ENCODE assay signal across 18 mouse cellular contexts in the genomic region with DNA sequence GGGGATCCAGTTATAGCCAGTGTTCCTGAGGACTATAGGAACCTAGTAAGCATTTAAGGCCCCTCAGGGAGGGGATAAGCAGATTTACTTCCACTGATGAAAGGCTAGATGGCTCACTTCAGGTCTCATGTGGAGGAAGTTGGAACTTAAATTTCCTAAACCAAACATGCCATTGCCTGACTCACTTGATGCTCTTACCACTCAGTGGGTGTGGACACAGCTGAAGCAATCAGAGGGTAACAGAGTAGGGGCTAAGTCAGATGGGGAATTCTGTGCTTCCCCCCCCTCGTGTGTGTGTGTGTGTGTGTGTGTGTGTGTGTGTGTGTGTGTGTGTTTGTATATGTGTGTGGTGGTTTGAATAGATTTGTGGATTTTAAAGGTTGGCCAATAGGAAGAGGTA.
"Had no signal": no experiment of that assay in that cellular context is flagged by ENCODE, and none has a peak within 500 bp of the region (broad histone marks: within the 10 kb centered on the region; RNA-seq: fewer than 3 reads in every experiment).

No protein-coding gene starts in this region.

- H3K9me3 ChIP-seq: liver, embryonic 13.5 days; liver, embryonic 15.5 days; megakaryocyte, embryonic 14.5 days; midbrain, embryonic 12.5 days; midbrain, embryonic 15.5 days; neural tube, embryonic 13.5 days; neural tube, embryonic 15.5 days had no signal

- DNase-seq: liver, embryonic 13.5 days; liver, postnatal 0 days; lung, adult 2 months; lung, postnatal 14 days; lung, postnatal 36 days; right cerebral cortex, postnatal 25 days; right cerebral cortex, postnatal 4 days; spleen, adult 18-20 months; thymus, adult 18-20 months; thymus, postnatal 14 days; thymus, postnatal 36 days had no signal

- H3K4me2 ChIP-seq: liver, embryonic 13.5 days; liver, embryonic 15.5 days; midbrain, embryonic 12.5 days; midbrain, embryonic 15.5 days; neural tube, embryonic 13.5 days; neural tube, embryonic 15.5 days had no signal

- H3K4me1 ChIP-seq: liver, embryonic 13.5 days; liver, embryonic 15.5 days; megakaryocyte, embryonic 14.5 days; midbrain, embryonic 12.5 days; midbrain, embryonic 15.5 days; neural tube, embryonic 13.5 days; neural tube, embryonic 15.5 days had no signal

- H3K36me3 ChIP-seq: liver, embryonic 13.5 days; liver, embryonic 15.5 days; midbrain, embryonic 12.5 days; midbrain, embryonic 15.5 days; neural tube, embryonic 13.5 days; neural tube, embryonic 15.5 days had no signal

- H3K9ac ChIP-seq: liver, embryonic 13.5 days; liver, embryonic 15.5 days; liver, postnatal 0 days; midbrain, embryonic 12.5 days; midbrain, embryonic 15.5 days; neural tube, embryonic 13.5 days; neural tube, embryonic 15.5 days had no signal

- H3K4me3 ChIP-seq: liver, embryonic 13.5 days; liver, embryonic 15.5 days; megakaryocyte, embryonic 14.5 days; midbrain, embryonic 12.5 days; midbrain, embryonic 15.5 days; neural tube, embryonic 13.5 days; neural tube, embryonic 15.5 days had no signal

- ATAC-seq: liver, postnatal 0 days; midbrain, embryonic 15.5 days had no signal

- H3K27me3 ChIP-seq: liver, embryonic 13.5 days; liver, embryonic 15.5 days; megakaryocyte, embryonic 14.5 days; midbrain, embryonic 12.5 days; midbrain, embryonic 15.5 days; neural tube, embryonic 13.5 days; neural tube, embryonic 15.5 days had no signal

- H3K27ac ChIP-seq: liver, embryonic 13.5 days; liver, embryonic 15.5 days; macrophage; midbrain, embryonic 12.5 days; midbrain, embryonic 15.5 days; neural tube, embryonic 13.5 days; neural tube, embryonic 15.5 days had no signal
